Mouse (Mus musculus) limb, embryonic 10.5 days (tissue): ENCODE data around the gene Gm10644. TPM values are rescaled to one million over a fixed set of nuclear protein-coding genes. Genes with fewer than 3 reads are reported as not detected.

ENCODE experiments used
- DNase-seq: peaks from one replicate; pipeline ENCODE4 v3.0.0-alpha.2; 2017; ENCODE audit warnings: low spot score
- H3K27ac ChIP-seq: fragments of 300-500 bp; sonication (generic); 2 replicates; pipeline ENCODE4 v1.5.1; 2016; ENCODE audit warnings: mild to moderate bottlenecking
- H3K27me3 ChIP-seq: fragments of 300-500 bp; sonication (generic); 2 replicates; pipeline ENCODE4 v1.6.1; 2016; ENCODE audit warnings: low read depth, mild to moderate bottlenecking; ENCODE audit not compliant: poor library complexity, severe bottlenecking
- H3K36me3 ChIP-seq: fragments of 300-500 bp; sonication (generic); 2 replicates; pipeline ENCODE4 v1.6.1; 2016; ENCODE audit warnings: mild to moderate bottlenecking, moderate library complexity
- H3K4me1 ChIP-seq: fragments of 300-500 bp; sonication (generic); 2 replicates; pipeline ENCODE4 v1.6.1; 2016
- H3K4me3 ChIP-seq: fragments of 300-500 bp; sonication (generic); 2 replicates; pipeline ENCODE4 v1.5.1; 2016; ENCODE audit warnings: mild to moderate bottlenecking, moderate library complexity
- H3K9me3 ChIP-seq: fragments of 300-500 bp; sonication (generic); replicated peaks from 2 replicates; pipeline ENCODE4 v1.6.1; 2016; ENCODE audit warnings: mild to moderate bottlenecking
- WGBS: fragments of 180-500 bp; shearing (Covaris S2); methylation state at CpG from one replicate; pipeline ENCODE4 v1.1.7; 2016; 5-methylcytosine and 5-hydroxymethylcytosine counted together
- polyA plus RNA-seq: library from polyadenylated mRNA; unstranded; fragments of >200 nt; fragmentation: Nextera tagmentation; extraction: Ambion mirVana; gene quantifications from 2 replicates; pipeline ENCODE4 v1.2.1, GENCODE M21; 2016

Gm10644 gene
- polyA plus RNA-seq, 1 experiment from 2014 or later = 0.58 TPM

- H3K4me3 ChIP-seq = 0 out of 2 replicates have a peak overlapping the region, but pooled peaks have one; percentile 2
- WGBS = 90% methylated on average over 5 of the region's 5 CpGs
These were observed 21.9 kb upstream of the Gm10644 start for GRCm38 (mm10) chr8:83976779-83977350.

GRCm38 (mm10) chr8:83976101-83976630 is 21.2 kb upstream of the Gm10644 start:
- peaks cover 53% of the 10 kb centered on the region for H3K4me1 ChIP-seq
- 85% methylated on average over 4 of the region's 4 CpGs for WGBS
- DNase-seq = no peak
- peaks cover 41% of the 10 kb centered on the region for H3K36me3 ChIP-seq
- no peak overlapping the region for H3K27ac ChIP-seq
- no peak overlapping the region for H3K4me3 ChIP-seq
- H3K9me3 ChIP-seq = no peaks in the 10 kb centered on the region
- H3K27me3 ChIP-seq = no peaks in the 10 kb centered on the region

More at GRCm38 (mm10) chr8:83976779-83977350, 21.9 kb upstream of the Gm10644 start:
- no peaks in the 10 kb centered on the region for H3K9me3 ChIP-seq
- DNase-seq = no peak
- H3K36me3 ChIP-seq = peaks cover 48% of the 10 kb centered on the region
- H3K27ac ChIP-seq = peak overlapping the region; percentile 70
- H3K27me3 ChIP-seq = no peaks in the 10 kb centered on the region
- H3K4me1 ChIP-seq = peaks cover 48% of the 10 kb centered on the region

- 83% methylated on average over 4 of the region's 4 CpGs for WGBS
- Histone ChIP-seq H3K4me1 (peaks cover 53% of the 10 kb centered on the region), H3K27ac (no peak overlapping the region), H3K27me3 (no peaks in the 10 kb centered on the region), H3K9me3 (no peaks in the 10 kb centered on the region), H3K4me3 (peak overlapping the region; percentile 89), H3K36me3 (peaks cover 34% of the 10 kb centered on the region)
- no peak for DNase-seq
These were observed 19.5 kb upstream of the Gm10644 start for GRCm38 (mm10) chr8:83974521-83974920.

GRCm38 (mm10) chr8:83973161-83974031 is 18.4 kb upstream of the Gm10644 start:
- Histone ChIP-seq H3K27ac (peak overlapping the region; percentile 89), H3K4me1 (peaks cover 51% of the 10 kb centered on the region)

GRCm38 (mm10) chr8:83972150-83973120 is 17.4 kb upstream of the Gm10644 start, which contains the start of gene Prkaca:
Prkaca (plus strand) TSS chr8:83972993.
- Histone ChIP-seq H3K36me3 (peaks cover 38% of the 10 kb centered on the region), H3K9me3 (no peaks in the 10 kb centered on the region), H3K4me1 (peaks cover 42% of the 10 kb centered on the region), H3K27ac (peak within 1 kb of the TSS; percentile 89), H3K4me3 (peak within 1 kb of the TSS; percentile 89), H3K27me3 (no peaks in the 10 kb centered on the region)
- peak; percentile 96 for DNase-seq
- WGBS = under 1% methylated on average over 89 of the region's 94 CpGs

More at GRCm38 (mm10) chr8:83973161-83974031, 18.4 kb upstream of the Gm10644 start:
- 4% methylated on average over 37 of the region's 37 CpGs for WGBS
- DNase-seq = peak; percentile 38
- H3K9me3 ChIP-seq = no peaks in the 10 kb centered on the region
- H3K36me3 ChIP-seq = peaks cover 38% of the 10 kb centered on the region
- peak overlapping the region; percentile 89 for H3K4me3 ChIP-seq
- no peaks in the 10 kb centered on the region for H3K27me3 ChIP-seq

GRCm38 (mm10) chr8:83971661-83972060 is 16.7 kb upstream of the Gm10644 start:
- H3K36me3 ChIP-seq = peaks cover 46% of the 10 kb centered on the region
- no peaks in the 10 kb centered on the region for H3K27me3 ChIP-seq
- H3K4me3 ChIP-seq = peak overlapping the region; percentile 89
- no peak overlapping the region; the same call in 1 of the 2 replicates for H3K27ac ChIP-seq
- DNase-seq = no peak
- H3K9me3 ChIP-seq = no peaks in the 10 kb centered on the region
- WGBS = 79% methylated on average over 6 of the region's 6 CpGs
- H3K4me1 ChIP-seq = peaks cover 34% of the 10 kb centered on the region

- Histone ChIP-seq H3K36me3 (peaks cover 50% of the 10 kb centered on the region), H3K9me3 (no peaks in the 10 kb centered on the region), H3K27me3 (no peaks in the 10 kb centered on the region), H3K27ac (no peak overlapping the region), H3K4me1 (peaks cover 33% of the 10 kb centered on the region), H3K4me3 (no peak overlapping the region)
- WGBS = 92% methylated on average over 4 of the region's 4 CpGs
- no peak for DNase-seq
These were observed 16.1 kb upstream of the Gm10644 start for GRCm38 (mm10) chr8:83971121-83971520.

- Histone ChIP-seq H3K27ac (no peak overlapping the region), H3K27me3 (no peaks in the 10 kb centered on the region), H3K4me3 (no peak overlapping the region), H3K36me3 (peaks cover 64% of the 10 kb centered on the region), H3K4me1 (peaks cover 14% of the 10 kb centered on the region), H3K9me3 (no peaks in the 10 kb centered on the region)
- DNase-seq = no peak
- 96% methylated on average over 7 of the region's 7 CpGs for WGBS
These were observed 12.7 kb upstream of the Gm10644 start for GRCm38 (mm10) chr8:83967701-83968100.

- Histone ChIP-seq H3K9me3 (no peaks in the 10 kb centered on the region), H3K36me3 (peaks cover 54% of the 10 kb centered on the region)
- 90% methylated on average over 5 of the region's 5 CpGs for WGBS
These were observed 9.2 kb upstream of the Gm10644 start for GRCm38 (mm10) chr8:83964015-83964765.

GRCm38 (mm10) chr8:83956789-83957188 is 1.8 kb upstream of the Gm10644 start:
- WGBS = 34% methylated on average over 1 of the region's 1 CpGs
- H3K27ac ChIP-seq = no peak overlapping the region

More at GRCm38 (mm10) chr8:83964015-83964765, 9.2 kb upstream of the Gm10644 start:
- Histone ChIP-seq H3K4me3 (no peak overlapping the region), H3K27ac (no peak overlapping the region), H3K4me1 (no peaks in the 10 kb centered on the region), H3K27me3 (no peaks in the 10 kb centered on the region)
- no peak for DNase-seq

GRCm38 (mm10) chr8:83955958-83956218 is 883 bp upstream of the Gm10644 start:
- WGBS = 1% methylated on average over 15 of the region's 15 CpGs
- peak overlapping the region; percentile 81 for H3K27ac ChIP-seq
- H3K27me3 ChIP-seq = no peaks in the 10 kb centered on the region
- peaks cover 8% of the 10 kb centered on the region; the same call in 1 of the 2 replicates for H3K36me3 ChIP-seq
- H3K9me3 ChIP-seq = no peaks in the 10 kb centered on the region
- no peak for DNase-seq
- H3K4me3 ChIP-seq = peak overlapping the region; percentile 84
- peaks cover 21% of the 10 kb centered on the region for H3K4me1 ChIP-seq

More at GRCm38 (mm10) chr8:83956789-83957188, 1.8 kb upstream of the Gm10644 start:
- no peak for DNase-seq
- Histone ChIP-seq H3K4me1 (peaks cover 21% of the 10 kb centered on the region), H3K27me3 (no peaks in the 10 kb centered on the region), H3K9me3 (no peaks in the 10 kb centered on the region), H3K36me3 (peaks cover 8% of the 10 kb centered on the region; the same call in 1 of the 2 replicates), H3K4me3 (peak overlapping the region; percentile 84)
